Mouse (Mus musculus): ENCODE measurements around the gene 4930544D05Rik. TPM values are rescaled to one million over a fixed set of nuclear protein-coding genes. Genes with fewer than 3 reads are reported as not detected.

Gene 4930544D05Rik
- total RNA-seq, 2 experiments from 2014 or later: not detected

DNA sequence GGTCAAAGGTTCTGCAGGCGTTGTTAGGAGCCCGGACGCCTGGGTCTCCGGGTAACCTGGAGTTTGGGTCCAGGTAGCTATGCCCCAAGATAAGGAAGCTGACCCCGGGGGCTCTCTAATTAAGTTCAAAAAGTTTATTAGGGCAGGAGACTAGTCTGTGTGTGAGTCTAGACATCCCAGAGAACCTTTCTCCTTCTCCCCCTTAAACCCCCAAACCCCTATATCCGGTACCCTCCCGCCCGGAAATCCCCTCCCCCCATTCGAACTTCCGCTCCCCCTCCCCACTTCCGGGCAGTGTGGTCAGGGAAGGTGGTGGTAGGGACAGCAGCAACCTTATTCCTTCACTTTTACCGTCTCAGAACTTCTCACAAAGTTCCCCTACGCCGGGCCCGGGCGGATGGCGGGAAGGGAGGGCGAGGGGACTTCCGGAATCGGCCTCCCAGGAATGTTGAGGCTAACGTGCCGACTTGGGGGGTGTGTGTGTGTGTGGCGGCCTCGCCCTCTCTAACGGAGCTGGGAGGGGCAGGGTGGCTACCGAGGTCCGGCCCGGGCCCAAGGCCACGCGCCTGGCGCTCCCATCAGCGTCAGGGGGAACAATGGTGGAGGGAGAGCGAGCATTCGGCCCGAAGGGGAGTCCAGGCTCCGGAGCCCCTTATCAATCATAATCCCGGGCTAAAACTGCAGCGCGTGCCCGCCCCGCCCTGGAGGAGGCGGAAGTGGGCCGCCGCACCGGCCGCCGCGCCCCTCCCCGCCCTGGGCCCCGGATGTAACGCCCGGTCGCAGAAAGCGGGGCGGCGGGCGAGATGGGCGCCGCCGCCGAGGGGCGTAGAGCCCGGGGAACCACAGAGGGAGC lies 37.9 kb downstream of the 4930544D05Rik start:
- intact Hi-C loops (cut with DNase I): loop anchor here (2.0 to 10.0 kb wide), 2 partner anchors 15 to 659 kb away; partner anchors contain the start of genes Gabarap, Phf23 and Spag7
- DNase-seq: peak; percentile 49 to 59

DNA sequence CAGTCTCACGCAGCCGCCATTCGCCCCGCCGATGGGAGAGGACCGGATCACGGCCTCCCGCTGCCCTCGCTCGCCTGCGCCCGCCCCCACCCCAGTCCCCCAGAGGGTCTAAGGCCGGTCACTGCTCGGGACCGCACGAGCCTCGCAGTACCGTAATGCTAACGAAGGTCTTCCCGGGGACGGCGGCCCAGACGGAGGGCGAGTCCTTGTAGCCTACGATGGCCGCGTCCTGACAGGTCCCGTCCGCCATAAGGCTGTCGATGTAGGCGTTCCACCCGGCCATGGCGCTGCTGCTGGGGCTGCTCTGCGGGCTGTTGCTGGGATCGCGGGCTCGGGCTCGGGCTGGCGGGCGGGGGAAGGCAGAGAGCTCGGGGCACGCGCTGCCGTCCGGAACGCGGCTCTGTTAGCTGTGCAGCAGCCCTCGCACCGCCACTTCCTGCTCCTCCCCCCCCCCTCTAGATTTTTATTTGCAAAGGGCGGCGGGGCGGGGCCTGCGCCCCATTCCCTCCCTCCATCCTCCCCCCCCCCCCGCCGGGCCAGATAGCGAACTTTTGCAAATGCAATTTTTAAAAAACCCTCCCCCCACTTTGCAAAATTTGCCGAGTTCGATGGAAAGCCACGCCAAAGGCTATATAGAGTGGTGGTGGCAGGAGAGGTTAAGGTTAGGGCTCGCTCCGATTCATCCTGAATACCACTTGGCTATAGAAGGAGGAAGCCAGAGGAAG lies 38.7 kb downstream of the 4930544D05Rik start, which contains the start of gene Pfn1:
Pfn1 (minus strand) TSS at position 447 of the 725 bp plus-strand sequence.
- peak; percentile 67 to 69 for DNase-seq
- intact Hi-C loops (cut with DNase I): loop anchor here (2.0 to 10.0 kb wide), 2 partner anchors 14 to 660 kb away; partner anchors contain the start of genes Gabarap, Phf23 and Spag7

DNA sequence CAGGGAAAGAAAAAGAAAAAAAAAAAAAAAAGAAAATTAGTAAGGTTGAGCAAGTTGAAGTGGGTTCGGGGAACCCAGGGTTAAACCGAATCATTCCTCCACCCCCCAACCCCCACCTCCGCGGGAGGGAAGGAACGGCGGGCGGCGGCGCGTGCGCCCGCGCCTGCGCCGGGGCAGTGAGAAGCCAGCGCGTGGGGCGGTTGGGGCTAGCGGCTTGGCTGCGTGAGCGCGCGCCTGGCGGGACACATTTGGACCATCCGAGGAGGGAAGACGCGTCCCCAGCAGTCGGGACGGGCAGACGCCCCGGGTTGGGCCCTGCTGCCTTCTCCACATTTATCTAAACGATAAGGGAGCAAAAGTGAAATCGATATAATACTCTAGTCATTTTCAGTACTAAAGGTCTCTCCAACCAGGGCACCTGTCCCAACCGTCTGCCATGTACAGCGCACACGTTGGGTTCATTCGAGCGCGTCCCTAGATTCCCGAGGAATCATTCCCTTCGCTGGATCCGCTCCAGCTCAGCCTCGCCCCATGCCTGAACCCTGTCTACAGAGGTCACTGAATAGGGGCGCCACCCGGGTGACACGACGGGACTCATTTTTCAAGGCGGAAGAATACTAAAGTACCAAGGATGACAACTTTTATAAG lies 39.4 kb downstream of the 4930544D05Rik start:
- intact Hi-C loops (cut with DNase I): loop anchor here (2.0 to 10.0 kb wide), 2 partner anchors 14 to 660 kb away; partner anchors contain the start of genes Gabarap, Phf23 and Spag7

DNA sequence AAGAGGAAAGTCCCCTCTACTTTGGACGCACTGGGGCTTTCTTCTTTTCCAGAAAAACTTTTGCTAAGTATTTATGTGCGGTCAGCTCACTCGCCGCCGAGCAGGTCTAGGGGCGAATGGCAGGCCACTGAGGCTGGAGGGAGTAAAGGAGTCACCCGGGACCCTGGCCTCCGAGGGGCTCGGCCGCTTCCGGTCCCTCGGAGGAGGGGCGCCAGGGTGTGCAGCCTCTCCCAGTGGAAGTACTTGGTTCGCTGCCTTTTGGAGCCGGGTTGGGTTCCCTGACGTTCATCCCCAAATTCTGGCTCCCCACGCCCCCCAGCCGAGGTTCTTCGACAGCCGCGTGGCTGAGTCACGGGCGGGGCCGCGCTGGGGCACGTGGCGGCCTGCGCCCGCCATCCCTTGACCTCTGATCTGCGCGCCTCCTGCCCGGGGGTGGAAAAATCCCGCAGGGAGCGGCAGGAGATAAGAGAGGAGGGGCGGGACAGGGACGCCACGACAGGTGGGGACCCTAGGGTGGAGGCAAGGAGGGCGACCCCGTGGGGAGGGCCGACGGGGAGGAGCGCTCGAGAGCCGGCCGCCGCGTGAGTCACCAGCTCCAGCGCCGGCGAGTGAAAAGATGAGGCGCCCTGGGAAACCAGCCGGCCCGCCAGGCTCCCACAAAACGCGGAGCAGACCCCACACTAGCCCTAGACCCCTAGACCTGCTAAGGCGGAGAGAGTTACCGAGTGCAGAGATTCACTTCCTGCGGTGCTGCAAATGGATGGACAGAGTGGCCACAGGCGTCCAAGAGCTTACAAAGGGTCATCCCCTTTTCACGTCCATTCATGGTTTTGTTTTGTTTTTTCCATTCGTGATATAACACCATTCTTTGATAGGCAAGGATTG lies 40.2 kb downstream of the 4930544D05Rik start:
- peak; percentile 65 to 73 for DNase-seq
- intact Hi-C loops (cut with DNase I): loop anchor here (2.0 to 10.0 kb wide), 2 partner anchors 13 to 661 kb away; partner anchors contain the start of genes Gabarap, Phf23 and Spag7

More for the DNA sequence above, 39.4 kb downstream of the 4930544D05Rik start:
- DNase-seq: peak; percentile 81 to 83

DNA sequence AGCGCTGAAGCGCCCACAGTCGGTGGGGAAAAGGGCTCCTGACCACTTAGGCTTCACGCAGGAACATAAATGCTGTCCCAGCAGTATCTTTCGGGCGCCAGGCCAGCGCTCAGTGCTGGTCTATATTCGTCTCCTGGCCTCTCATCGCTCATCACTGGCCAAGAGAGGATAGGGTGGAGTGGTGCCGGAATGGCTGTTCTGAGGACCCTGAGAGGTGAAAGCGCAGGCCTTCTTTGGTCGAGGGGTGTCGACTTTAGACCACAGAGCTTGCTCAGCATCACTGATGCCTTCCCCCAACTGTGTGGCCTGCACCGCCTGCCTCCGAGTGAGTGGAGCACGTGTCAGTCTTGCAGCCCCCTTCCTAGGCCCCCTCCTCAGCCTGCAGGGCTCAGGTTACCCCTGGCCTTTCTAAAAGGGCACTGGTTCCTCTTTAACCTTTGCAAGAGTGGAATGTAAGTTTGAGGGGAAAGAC lies 40.8 kb downstream of the 4930544D05Rik start:
- peak; percentile 82 to 84 for DNase-seq
- intact Hi-C loops (cut with DNase I): loop anchor here (10.0 kb wide), 1 partner anchor 662 kb away; the partner anchor contains the start of genes Gabarap and Phf23

DNA sequence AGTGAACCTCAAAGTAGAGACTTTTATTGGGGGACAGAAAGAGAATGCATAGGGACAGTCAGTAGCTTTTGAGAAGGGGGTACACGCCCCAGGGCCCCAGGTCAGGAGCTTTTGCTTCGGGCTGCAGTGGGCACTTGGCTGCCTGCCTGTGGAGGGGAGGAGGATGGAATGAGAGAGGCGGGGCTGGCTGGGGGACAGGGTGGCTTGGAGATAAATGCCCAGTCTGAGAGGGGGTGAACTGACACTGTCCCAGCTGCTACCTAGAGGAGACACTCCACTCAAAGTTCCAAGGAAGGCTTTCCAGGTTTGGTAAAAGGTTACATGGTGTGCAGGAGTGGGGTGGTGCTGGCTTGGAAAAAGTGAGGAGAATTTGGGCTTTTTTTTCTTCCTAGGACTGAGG lies 41.3 kb downstream of the 4930544D05Rik start, which contains the start of gene Eno3:
Eno3 (plus strand) TSS at position 239 of the 400 bp plus-strand sequence.
- intact Hi-C loops (cut with DNase I): loop anchor here (10.0 kb wide), 1 partner anchor 662 kb away; the partner anchor contains the start of genes Gabarap and Phf23
- DNase-seq: peak; percentile 65 to 66

DNA sequence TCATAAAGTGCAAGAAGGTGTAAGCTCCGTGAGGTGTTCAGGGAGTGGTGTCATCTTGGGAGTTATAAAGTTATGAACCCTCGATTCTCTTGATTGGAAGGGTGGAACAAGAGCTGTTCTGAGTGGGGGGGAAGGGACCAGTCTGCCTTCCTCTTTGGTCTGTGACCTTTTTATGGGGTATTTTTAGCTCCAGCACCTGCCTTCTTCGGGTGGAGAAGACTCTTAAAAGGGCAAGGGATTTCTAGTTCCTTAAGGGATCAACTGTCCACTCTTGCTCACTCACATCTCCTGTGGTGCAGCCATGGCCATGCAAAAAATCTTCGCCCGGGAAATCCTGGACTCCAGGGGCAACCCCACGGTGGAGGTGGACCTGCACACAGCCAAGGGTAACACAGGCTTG lies 41.9 kb downstream of the 4930544D05Rik start:
- intact Hi-C loops (cut with DNase I): loop anchor here (10.0 kb wide), 1 partner anchor 663 kb away; the partner anchor contains the start of genes Gabarap and Phf23
- DNase-seq: peak in 1 of 2 experiments; percentile 14

DNA sequence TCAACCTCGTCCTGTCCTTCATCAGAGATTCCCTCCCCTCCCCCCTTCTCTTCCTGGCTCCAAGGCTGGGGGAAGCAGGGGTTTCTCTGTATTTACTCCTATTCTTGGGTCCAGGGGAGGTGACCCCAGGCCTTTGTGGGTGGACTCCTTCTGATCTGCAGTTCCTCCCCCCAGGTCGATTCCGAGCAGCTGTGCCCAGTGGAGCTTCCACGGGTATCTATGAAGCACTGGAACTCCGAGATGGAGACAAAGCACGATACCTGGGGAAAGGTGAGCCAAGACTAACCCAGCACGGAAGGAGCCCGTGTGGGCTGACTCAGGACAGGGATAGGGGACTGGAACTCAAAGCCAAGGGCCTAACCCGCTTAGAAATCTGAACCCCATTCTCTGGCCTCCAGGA lies 42.3 kb downstream of the 4930544D05Rik start:
- intact Hi-C loops (cut with DNase I): loop anchor here (10.0 kb wide), 1 partner anchor 663 kb away; the partner anchor contains the start of genes Gabarap and Phf23
- no peak for DNase-seq

DNA sequence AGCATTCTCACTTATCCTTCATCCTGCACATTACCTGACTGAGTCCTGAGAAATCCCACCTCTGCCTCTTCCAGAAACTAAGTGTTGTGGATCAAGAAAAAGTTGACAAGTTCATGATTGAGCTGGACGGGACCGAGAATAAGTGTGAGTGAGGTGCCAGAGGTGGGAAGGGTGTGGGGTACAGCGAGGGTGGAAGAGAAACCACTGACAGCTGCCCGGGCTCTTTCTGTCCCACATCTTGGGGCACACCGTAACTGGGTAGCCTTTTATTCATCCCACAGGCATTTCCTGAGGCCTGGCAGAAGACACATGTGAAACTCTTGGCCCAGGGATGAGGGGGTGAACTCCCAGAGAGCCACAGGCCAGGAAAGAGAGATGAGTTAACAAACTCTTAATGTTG lies 42.9 kb downstream of the 4930544D05Rik start:
- intact Hi-C loops (cut with DNase I): loop anchor here (10.0 kb wide), 1 partner anchor 664 kb away; the partner anchor contains the start of genes Gabarap and Phf23
- no peak for DNase-seq

DNA sequence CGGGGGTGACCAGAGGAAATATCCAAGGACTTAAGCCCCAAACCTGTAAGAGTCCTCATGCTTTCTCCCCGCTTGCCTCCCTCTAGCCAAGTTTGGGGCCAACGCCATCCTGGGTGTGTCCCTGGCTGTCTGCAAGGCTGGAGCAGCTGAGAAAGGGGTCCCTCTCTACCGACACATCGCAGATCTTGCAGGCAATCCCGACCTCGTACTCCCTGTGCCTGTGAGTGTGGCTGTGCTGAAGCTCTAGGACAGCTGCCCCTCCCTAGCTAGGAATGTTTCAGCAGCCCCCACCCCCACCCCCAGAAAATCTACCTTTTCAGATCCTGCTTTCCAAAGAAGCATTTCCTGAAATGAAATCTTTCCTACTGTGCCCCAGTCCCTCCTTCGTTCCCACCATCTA lies 43.3 kb downstream of the 4930544D05Rik start:
- intact Hi-C loops (cut with DNase I): loop anchor here (10.0 kb wide), 1 partner anchor 664 kb away; the partner anchor contains the start of genes Gabarap and Phf23
- DNase-seq: no peak

DNA sequence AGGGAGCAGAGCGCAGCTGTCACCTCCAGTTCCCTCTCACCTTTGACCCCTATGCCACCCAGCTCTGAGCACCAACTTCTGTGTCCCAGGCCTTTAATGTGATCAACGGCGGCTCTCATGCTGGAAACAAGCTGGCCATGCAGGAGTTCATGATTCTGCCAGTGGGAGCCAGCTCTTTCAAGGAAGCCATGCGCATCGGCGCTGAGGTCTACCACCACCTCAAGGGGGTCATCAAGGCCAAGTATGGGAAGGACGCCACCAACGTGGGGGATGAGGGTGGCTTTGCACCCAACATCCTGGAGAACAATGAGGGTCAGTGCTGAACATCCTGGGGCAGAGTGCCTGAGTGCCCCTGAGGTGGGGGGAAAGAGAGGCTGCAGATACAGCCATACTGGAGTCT lies 44.9 kb downstream of the 4930544D05Rik start:
- intact Hi-C loops (cut with DNase I): no loop called here
- no peak for DNase-seq

DNA sequence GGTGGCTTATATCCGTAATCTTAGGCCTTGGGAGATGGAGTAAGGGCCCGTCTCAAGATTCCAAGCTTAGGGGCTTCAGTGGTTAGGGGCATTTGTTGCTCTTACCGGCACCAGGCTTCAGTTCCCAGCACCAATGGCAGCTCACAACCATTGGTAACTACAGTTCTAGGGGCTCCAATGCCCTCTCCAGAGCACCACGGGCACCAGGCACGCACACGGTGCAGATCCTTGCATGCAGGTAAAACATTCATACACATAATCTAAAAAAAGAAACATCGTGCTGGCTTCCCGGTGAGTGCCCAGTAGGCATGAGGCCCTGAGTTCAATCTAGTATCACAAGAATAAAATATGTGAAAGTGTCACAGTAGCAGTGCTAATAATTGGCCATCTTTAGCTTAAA lies 47.5 kb downstream of the 4930544D05Rik start:
- intact Hi-C loops (cut with DNase I): no loop called here
- DNase-seq: no peak

DNA sequence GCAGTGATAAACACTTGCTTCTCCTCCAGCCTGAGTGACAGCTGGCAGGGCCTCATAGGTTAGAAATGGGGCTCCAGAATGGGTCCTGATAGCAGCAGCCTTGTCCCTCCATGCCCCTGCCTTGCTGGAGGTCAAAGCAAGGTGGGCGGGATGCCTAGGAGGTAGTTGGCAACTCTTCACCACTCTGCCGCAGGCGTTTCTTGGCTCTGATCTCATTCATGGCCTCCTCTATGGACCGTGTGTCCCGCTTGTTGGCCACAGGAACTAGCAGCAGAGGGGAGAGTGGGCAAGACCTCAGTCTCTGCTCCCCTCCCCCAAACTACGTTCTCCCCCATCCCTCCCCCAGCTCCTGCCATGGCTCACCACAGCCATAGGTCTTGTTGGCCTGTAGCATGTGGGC lies 48.3 kb downstream of the 4930544D05Rik start:
- DNase-seq: peak; percentile 30 to 60
- intact Hi-C loops (cut with DNase I): no loop called here

DNA sequence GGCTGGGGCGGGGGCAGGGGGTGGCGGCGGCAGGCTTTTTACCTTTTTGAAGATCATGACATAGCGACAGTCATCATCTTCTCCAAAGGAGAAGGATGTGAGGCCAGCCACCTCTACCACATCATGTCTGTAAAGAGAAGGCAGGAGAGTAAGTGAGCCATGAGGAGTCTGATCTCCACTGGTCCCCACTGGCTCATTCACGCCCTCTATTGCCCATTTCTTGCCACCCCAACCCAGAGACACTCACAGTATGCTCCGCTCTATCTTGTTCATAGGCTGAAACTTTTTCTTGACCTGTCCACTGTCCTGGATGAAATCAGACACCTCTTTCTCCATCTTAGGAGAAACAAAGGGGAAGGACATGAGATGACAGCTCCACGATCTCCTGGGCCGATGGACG lies 49.1 kb downstream of the 4930544D05Rik start:
- intact Hi-C loops (cut with DNase I): no loop called here
- DNase-seq: no peak

Other genes with a start within 250 kb of the 4930544D05Rik start
- gene Pelp1, start 205.8 kb upstream of the 4930544D05Rik start, total RNA-seq (2021): 10 to 100 TPM; 16.1 to 20.9 TPM
- gene Arrb2, start 183.2 kb upstream of the 4930544D05Rik start, total RNA-seq (2021): 1 to 10 TPM; 6.2 to 8.1 TPM
- gene Med11, start 163.9 kb upstream of the 4930544D05Rik start, total RNA-seq (2021): 1 to 10 TPM; 4.2 to 6.8 TPM
- under 1 TPM; 0.10 to 0.61 TPM for gene Zmynd15, start 156.4 kb upstream of the 4930544D05Rik start, total RNA-seq (2021)
- gene Cxcl16, start 155.9 kb upstream of the 4930544D05Rik start, total RNA-seq (2021): 1 to 10 TPM; 1.4 to 1.5 TPM
- gene Tm4sf5, start 110.6 kb upstream of the 4930544D05Rik start, total RNA-seq (2021): not detected
- gene Vmo1, start 101.2 kb upstream of the 4930544D05Rik start, total RNA-seq (2021): not detected
- gene Gltpd2, start 96.7 kb upstream of the 4930544D05Rik start, total RNA-seq (2021): not detected
- 100 to 1,000 TPM; 242 TPM for gene Psmb6, start 90.5 kb upstream of the 4930544D05Rik start, total RNA-seq (2021)
- gene Gm40193, start 82.9 kb upstream of the 4930544D05Rik start, total RNA-seq (2021): not detected
- 10 to 100 TPM; 15.0 to 17.2 TPM for gene Pld2, start 75.8 kb upstream of the 4930544D05Rik start, total RNA-seq (2021)
- gene Mink1, start 53.0 kb upstream of the 4930544D05Rik start, total RNA-seq (2021): 10 to 100 TPM; 28.0 to 31.1 TPM
- gene Chrne, start 3.4 kb downstream of the 4930544D05Rik start, total RNA-seq (2021): 10 to 100 TPM; 18.0 to 28.1 TPM
- gene Gp1ba, start 23.3 kb downstream of the 4930544D05Rik start, total RNA-seq (2021): not detected
- gene Rnf167, start 31.4 kb downstream of the 4930544D05Rik start, total RNA-seq (2021): 10 to 100 TPM; 27.3 to 33.8 TPM
- gene Slc25a11, start 31.6 kb downstream of the 4930544D05Rik start, total RNA-seq (2021): 100 to 1,000 TPM; 308 to 309 TPM
- gene Pfn1, start 38.8 kb downstream of the 4930544D05Rik start, total RNA-seq (2021): 100 to 1,000 TPM; 288 to 339 TPM
- gene Eno3, start 41.4 kb downstream of the 4930544D05Rik start, total RNA-seq (2021): 1,000 to 10,000 TPM; 8,161 to 9,332 TPM
- 10 to 100 TPM; 78.9 to 81.6 TPM for gene Spag7, start 53.6 kb downstream of the 4930544D05Rik start, total RNA-seq (2021)
- 10 to 100 TPM; 36.8 to 38.8 TPM for gene Camta2, start 72.3 kb downstream of the 4930544D05Rik start, total RNA-seq (2021)
- gene Inca1, start 84.3 kb downstream of the 4930544D05Rik start, total RNA-seq (2021): 1 to 10 TPM; 3.7 to 4.5 TPM
- gene Kif1c, start 84.7 kb downstream of the 4930544D05Rik start, total RNA-seq (2021): 100 to 1,000 TPM; 460 to 537 TPM
- gene Zfp3, start 148.4 kb downstream of the 4930544D05Rik start, total RNA-seq (2021): 10 to 100 TPM in 1 of 2 experiments, 1 to 10 TPM in 1; 7.4 to 11.4 TPM
- not detected for gene Scimp, start 196.7 kb downstream of the 4930544D05Rik start, total RNA-seq (2021)
- 10 to 100 TPM; 27.0 to 31.3 TPM for gene Rabep1, start 228.9 kb downstream of the 4930544D05Rik start, total RNA-seq (2021)